Mouse (Mus musculus) CH12.LX (cell line): Measurements from ENCODE around the gene Ppp4r2.

Source experiments
- CTCF ChIP-seq, 2 experiments: IDR thresholded peaks in 1 of 2; conservative IDR thresholded peaks in 1 of 2; 2 replicates each; pipeline ENCODE4 v1.5.1; 2011 to 2012; ENCODE audit warnings: low read depth in 2 of 2, low read length in 2 of 2, improper control_type of control experiment in 1 of 2, inconsistent platforms in 1 of 2, mild to moderate bottlenecking in 1 of 2, moderate library complexity in 1 of 2
- E2F4 ChIP-seq: IDR thresholded peaks from 2 replicates; pipeline ENCODE4 v1.6.1; 2011; ENCODE audit warnings: low read depth, low read length, improper control_type of control experiment; ENCODE audit not compliant: insufficient replicate concordance
- MAX ChIP-seq: IDR thresholded peaks from 2 replicates; pipeline ENCODE4 v1.6.1; 2011; ENCODE audit warnings: low read length, improper control_type of control experiment
- MXI1 ChIP-seq: IDR thresholded peaks from 2 replicates; pipeline ENCODE4 v1.6.1; 2011; ENCODE audit warnings: mild to moderate bottlenecking, low read depth, low read length, improper control_type of control experiment
- NRF1 ChIP-seq: IDR thresholded peaks from 2 replicates; pipeline ENCODE4 v1.6.1; 2014; ENCODE audit warnings: low read depth, mild to moderate bottlenecking, inconsistent platforms, low read length, improper control_type of control experiment, moderate library complexity
- POLR2A ChIP-seq: IDR thresholded peaks from 2 replicates; pipeline ENCODE4 v1.6.1; 2011; ENCODE audit warnings: low read depth, mild to moderate bottlenecking, improper control_type of control experiment, low read length
- TBP ChIP-seq: conservative IDR thresholded peaks from 2 replicates; pipeline ENCODE4 v1.6.1; 2011; ENCODE audit warnings: low read depth, low read length, improper control_type of control experiment

DNA sequence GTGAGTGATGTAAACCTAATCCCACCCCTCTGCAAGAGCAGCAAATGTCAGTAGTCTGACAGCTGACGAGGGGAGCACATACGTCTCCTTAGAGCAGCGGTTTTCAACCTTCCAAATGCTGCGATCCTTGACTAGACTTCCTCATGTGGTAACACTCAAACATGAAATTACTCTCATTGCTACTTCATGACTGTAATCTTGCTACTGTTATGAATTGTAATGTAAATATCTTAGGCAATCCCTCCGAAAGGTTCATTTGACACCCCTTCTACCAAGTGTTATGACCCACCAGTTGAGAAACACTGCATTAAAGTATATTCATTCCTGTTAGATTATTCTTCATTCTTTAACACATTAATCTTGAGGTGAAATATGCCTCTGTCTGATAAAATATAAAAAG is 13.8 kb downstream of the Ppp4r2 start:
- TF ChIP-seq TBP (no peak), NRF1 (no peak), CTCF (conservative IDR thresholded peaks at IDR 0.05 in 1 of 2, IDR thresholded peaks at IDR 0.05 in 1 of 2; ENCODE audit: low read depth in 2 of 2, low read length in 2 of 2) (no peak), E2F4 (no peak), POLR2A (no peak), MXI1 (no peak), MAX (no peak)
